Mouse (Mus musculus): ENCODE results near the gene Edf1. TPM values are rescaled to one million over a fixed set of nuclear protein-coding genes. Genes with fewer than 3 reads are reported as not detected.
"Not testable (repeated sequence)": the region's sequence is repeated elsewhere in the genome, so short reads cannot be mapped to it uniquely, and the experiment has no call there.

The Edf1 gene
- total RNA-seq (2021), result 100 to 1,000 TPM; 190 to 202 TPM
- long read RNA-seq, experiment 1, transcript Edf1-201 (5 exons, 722 nt), result major isoform, 178 of 194 reads
- long read RNA-seq, experiment 1, transcript Edf1-205 (4 exons, 765 nt), result minor isoform, 7 of 194 reads
- long read RNA-seq, experiment 1, partial matches to known transcripts, result 3 of 194 reads
- long read RNA-seq, experiment 1, other reads (novel, unspliced or antisense), result 6 of 194 reads
- long read RNA-seq, experiment 2, transcript Edf1-201 (5 exons, 722 nt), result major isoform, 111 of 122 reads
- long read RNA-seq, experiment 2, transcript Edf1-205 (4 exons, 765 nt), result minor isoform, 6 of 122 reads
- long read RNA-seq, experiment 2, partial matches to known transcripts, result 1 of 122 reads
- long read RNA-seq, experiment 2, other reads (novel, unspliced or antisense), result 1 of 122 reads

- intact Hi-C loops (cut with DNase I), result no loop called here
- peak; percentile 94 to 97 for DNase-seq (ENCODE audit: low spot score in 2 of 2)
Observed at GRCm38 (mm10) chr2:25557221-25557963, at the start of gene Edf1. Gene Edf1 (plus strand): TSS chr2:25557847.

GRCm38 (mm10) chr2:25509912-25510311, 47.7 kb upstream of the Edf1 start:
- DNase-seq (ENCODE audit: low spot score in 2 of 2), result no peak
- intact Hi-C loops (cut with DNase I), result no loop called here

GRCm38 (mm10) chr2:25526510-25527302, 30.9 kb upstream of the Edf1 start:
- intact Hi-C loops (cut with DNase I), result no loop called here
- DNase-seq (ENCODE audit: low spot score in 2 of 2), result no peak

GRCm38 (mm10) chr2:25533707-25534106, 23.9 kb upstream of the Edf1 start:
- no peak for DNase-seq (ENCODE audit: low spot score in 2 of 2)
- intact Hi-C loops (cut with DNase I), result no loop called here

- intact Hi-C loops (cut with DNase I), result no loop called here
- peak in 1 of 2 experiments; percentile 10 for DNase-seq (ENCODE audit: low spot score in 2 of 2)
Observed at GRCm38 (mm10) chr2:25534178-25534865, 23.3 kb upstream of the Edf1 start.

DNA sequence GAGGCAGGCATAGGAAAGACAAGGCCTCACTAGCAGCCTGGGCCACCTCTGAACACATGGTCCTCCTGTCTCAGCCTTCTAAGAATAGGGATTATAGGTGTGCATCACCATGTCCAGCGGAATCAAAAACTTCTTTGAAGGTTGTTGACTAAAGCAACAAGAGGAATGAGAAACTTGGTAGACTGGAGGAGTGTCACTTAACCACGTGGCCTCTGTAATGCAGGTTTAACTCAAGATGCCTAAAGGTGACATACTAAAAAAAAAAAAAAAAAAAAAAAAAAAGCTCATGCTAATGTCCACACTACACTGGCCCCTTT, 22.8 kb upstream of the Edf1 start:
- DNase-seq (ENCODE audit: low spot score in 2 of 2), result no peak
- intact Hi-C loops (cut with DNase I), result no loop called here

- intact Hi-C loops (cut with DNase I), result no loop called here
- DNase-seq (ENCODE audit: low spot score in 2 of 2), result no peak
Observed at GRCm38 (mm10) chr2:25536531-25536930, 21.1 kb upstream of the Edf1 start.

DNA sequence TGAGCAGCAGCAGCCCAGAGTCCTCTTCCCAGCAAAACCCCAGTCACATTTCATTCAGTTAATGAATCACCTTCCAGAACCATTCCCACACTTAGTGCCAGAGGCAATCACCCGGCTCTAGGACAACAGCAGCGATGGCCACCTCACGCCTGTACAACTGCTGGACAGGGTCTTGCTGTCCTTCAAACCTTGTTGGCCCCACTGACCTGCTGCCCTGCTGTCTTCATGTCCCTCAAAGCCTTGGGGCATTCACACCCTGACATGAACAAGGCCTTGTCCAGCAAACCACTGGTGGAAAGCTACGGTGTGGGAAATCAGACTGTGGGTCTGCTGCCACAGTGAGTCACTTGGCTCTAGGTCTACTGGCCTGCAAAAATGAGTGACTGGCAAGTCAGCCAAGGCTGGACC, 17.1 kb upstream of the Edf1 start:
- intact Hi-C loops (cut with DNase I), result no loop called here
- DNase-seq (ENCODE audit: low spot score in 2 of 2), result no peak

DNA sequence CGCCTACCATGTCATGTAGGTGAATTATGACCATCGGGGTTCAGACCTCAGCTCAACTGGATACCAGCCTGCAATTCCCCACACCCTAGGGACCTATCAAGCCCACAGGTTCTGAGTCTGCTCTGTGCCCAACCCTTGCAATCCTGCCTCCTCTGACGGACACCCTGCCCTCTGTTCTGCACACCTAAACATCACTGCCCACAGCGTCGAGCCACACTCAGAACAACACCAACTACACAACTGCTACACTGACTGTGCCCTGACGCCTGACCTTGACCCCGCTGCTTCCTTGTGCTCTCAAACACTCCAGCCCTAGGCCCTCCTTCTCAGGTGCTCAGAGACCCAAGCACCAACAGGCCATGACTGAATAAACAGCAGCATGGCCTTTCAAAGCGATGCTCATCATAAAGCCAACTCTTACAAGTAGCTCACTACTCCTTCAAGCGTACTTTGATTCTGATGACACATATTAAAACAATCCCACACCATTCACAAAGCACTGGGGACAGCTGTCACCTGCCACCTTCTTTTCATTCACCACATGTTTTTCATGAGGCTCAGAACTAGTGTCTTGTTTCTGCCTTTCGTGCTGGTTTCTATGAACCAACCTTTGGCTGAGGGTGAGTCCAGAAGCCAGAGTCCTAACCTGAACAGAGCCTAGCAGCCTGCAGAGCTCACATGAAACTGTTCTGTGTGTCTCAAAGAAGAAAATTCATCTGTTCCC, 15.8 kb upstream of the Edf1 start:
- intact Hi-C loops (cut with DNase I), result no loop called here
- no peak for DNase-seq (ENCODE audit: low spot score in 2 of 2)

- DNase-seq (ENCODE audit: low spot score in 2 of 2), result no peak
Observed at GRCm38 (mm10) chr2:25545996-25546810, 11.4 kb upstream of the Edf1 start.

GRCm38 (mm10) chr2:25546811-25547491, 10.7 kb upstream of the Edf1 start, which contains the start of gene Traf2:
Gene Traf2 (minus strand): TSS chr2:25546940.
- peak; percentile 99 for DNase-seq (ENCODE audit: low spot score in 2 of 2)
- intact Hi-C loops (cut with DNase I), result no loop called here

More at GRCm38 (mm10) chr2:25545996-25546810, 11.4 kb upstream of the Edf1 start:
- intact Hi-C loops (cut with DNase I), result no loop called here

DNA sequence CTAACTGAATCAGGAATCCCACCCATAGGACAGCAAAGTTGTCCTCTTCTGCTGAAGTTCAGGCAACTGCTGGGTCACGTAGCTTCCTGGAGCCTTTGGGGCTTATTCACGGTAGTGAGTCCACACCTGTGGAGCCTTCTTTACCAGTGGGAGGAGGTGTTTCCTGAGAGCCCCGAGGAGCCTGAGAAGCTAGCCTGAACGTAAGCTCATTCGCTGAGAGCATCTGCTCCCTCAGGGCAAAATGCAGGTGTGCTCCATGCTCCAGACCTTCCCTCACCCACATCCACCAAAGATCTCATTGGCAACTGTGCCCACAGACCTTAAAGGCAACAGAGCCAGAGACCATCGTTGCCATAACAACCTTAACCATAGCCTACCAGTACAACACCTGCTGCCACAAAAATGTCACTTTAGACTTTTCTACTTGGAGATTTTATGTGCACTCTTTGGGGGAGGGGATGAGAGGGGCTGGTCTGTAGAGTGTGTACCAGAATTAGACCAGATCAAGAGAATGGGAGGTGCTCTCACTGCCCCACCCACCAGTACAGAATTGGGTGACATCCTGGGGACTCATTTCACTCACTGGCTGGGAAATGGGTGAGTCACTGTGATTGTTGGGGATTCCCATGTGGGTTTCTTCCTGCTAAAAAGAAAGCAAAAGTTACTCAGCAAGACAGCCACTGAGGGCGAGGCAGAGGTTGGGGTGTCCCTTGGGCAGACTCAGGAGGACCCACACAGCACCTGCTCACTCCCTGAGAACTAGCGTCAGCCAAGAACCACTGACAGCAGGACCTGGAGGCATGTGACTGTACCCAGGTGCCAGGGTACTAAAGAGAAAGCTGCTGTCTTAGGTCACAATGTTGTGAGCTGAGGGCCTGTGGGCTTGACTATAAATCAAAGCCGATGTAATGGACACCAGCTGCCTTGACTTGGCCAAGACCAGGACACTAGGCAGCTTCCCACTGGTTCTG, 8.3 kb upstream of the Edf1 start:
- no peak for DNase-seq (ENCODE audit: low spot score in 2 of 2)
- intact Hi-C loops (cut with DNase I), result no loop called here

- DNase-seq (ENCODE audit: low spot score in 2 of 2), result peak in 1 of 2 experiments; percentile 39
- intact Hi-C loops (cut with DNase I), result no loop called here
Observed at GRCm38 (mm10) chr2:25551186-25551585, 6.5 kb upstream of the Edf1 start.

GRCm38 (mm10) chr2:25553171-25553786, 4.4 kb upstream of the Edf1 start:
- DNase-seq (ENCODE audit: low spot score in 2 of 2); intact Hi-C loops (cut with DNase I): not testable (repeated sequence)

GRCm38 (mm10) chr2:25555479-25555878, 2.2 kb upstream of the Edf1 start:
- intact Hi-C loops (cut with DNase I); DNase-seq (ENCODE audit: low spot score in 2 of 2): not testable (repeated sequence)

DNA sequence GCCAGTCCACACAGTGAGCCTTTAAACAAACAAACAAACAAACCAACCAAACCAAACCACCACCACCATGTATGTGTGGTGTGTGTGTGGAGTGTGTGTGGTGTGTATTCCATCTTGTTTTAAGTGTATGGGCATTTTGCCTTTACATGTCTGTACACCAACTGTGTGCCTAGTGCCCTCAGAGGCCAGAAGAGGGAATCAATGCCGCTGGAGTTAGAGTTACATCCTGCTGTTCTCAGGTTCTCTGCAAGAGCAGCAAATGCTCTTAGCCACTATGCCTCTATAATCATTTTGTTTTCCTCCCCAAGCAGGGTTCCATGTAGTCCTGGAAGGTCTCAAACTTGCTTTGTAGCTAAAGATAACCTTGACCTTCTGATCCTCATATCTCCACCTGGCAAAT, 1.4 kb upstream of the Edf1 start:
- intact Hi-C loops (cut with DNase I), result no loop called here

More for the DNA sequence above, 1.4 kb upstream of the Edf1 start:
- no peak for DNase-seq (ENCODE audit: low spot score in 2 of 2)
